Mouse (Mus musculus) left cerebral cortex, postnatal 4 days (tissue): ENCODE measurements around the gene Mgea5. TPM values are rescaled to one million over a fixed set of nuclear protein-coding genes. Genes with fewer than 3 reads are reported as not detected.
A peak's percentile ranks its signal among the peaks of the same experiment; 100 is the strongest.

Experiments used
- DNase-seq: peaks from one replicate; pipeline ENCODE4 v3.0.0-alpha.2; 2022
- intact Hi-C: fragments of 180-260 bp; cut with DNase I; formaldehyde crosslinking; loops from one replicate; pipeline ENCODE4 v1.15.1; 2025
- total RNA-seq, 2 experiments: library from RNA; stranded (reverse); gene quantifications; 2 replicates each; pipeline ENCODE4 v1.2.3; 2021

Gene Mgea5
- total RNA-seq, 2 experiments from 2014 or later = 207 to 210 TPM

DNA sequence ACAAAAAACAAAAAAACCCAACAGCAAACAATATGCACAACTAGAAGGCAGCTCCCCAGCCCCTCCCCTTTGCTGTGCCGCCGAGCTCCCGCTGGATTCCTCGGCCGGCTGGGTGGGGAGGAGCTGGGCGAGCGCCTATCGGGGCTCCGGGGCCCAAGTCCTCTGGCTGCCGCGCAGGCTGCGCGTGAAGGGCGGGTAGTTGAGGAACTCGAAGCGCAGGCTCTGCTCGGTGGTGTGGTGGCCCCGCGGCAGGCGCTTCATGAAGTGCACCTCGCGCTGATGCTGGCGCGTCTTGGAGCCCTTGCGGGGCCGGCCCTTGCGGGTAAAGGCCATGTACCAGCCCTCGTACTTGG, 46.8 kb downstream of the Mgea5 start:
- DNase-seq = peak; percentile 56
- intact Hi-C loops = loop anchor here (5.0 kb wide), 1 partner anchor 440 kb away; no protein-coding TSS in a partner anchor

- no peak for DNase-seq
- intact Hi-C loops = loop anchor here (5.0 kb wide), 1 partner anchor 439 kb away; no protein-coding TSS in a partner anchor
Measured at GRCm38 (mm10) chr19:45736241-45736640, 47.4 kb downstream of the Mgea5 start.

DNA sequence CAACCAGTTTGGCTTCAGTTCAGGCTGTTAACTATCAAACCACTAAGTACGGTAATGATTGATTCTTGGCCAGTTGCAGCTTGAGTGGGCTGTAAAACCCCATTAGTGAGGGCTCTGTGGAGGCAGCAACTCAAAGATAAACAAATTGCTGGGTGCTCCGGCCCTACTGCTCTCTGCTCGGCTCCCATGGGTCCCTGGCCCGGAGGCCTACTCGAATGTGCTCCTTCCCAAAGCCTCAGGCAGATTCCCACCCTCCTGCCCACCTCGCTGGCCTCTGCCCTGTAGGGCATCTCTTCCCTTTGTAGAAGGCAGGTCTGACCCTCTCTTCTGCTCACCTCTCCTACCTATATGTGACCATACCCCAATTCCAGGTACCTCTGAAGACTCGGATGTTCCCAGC, 48.9 kb downstream of the Mgea5 start:
- DNase-seq = no peak
- intact Hi-C loops = loop anchor here (5.0 kb wide), 1 partner anchor 437 kb away; no protein-coding TSS in a partner anchor

DNA sequence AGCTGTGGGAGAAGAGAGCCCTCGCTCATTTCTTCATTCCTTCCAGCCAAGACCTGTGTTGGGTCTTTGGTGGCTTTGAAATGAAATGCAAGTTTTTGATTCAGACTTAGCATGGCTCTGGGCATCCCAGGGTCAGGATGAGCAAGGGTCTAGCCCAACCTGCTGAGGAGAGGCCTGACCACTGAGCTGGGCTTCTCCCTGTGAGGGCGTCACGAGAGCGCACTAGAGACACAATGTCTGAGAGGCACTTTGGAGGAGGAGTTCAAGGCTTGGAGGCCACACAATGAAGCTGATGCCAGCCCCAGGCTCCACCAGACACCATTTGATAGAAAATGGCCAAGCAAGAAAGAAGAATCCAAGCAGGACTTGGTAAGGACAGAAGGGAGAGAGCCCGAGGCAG, 49.4 kb downstream of the Mgea5 start:
- no peak for DNase-seq
- intact Hi-C loops = no loop called here

DNA sequence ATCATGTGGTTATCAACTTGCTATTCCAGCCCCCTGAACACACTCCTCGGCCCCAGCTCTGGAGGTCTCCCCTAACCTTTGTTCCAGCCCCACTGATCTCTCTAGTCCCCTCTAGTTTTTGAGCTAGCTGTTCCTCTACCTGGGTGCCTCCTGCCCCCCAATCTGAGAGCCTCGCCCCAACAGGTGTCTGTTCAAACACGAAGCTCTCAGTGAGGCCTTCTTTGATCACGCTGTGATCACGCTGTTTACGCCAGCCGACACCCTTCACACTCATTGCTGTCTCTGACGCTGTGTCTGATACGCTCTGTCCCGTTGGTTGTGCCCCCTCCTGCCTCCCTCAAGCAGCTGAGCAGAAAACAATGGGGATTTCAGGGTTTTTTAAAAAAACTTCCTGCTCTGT, 50.1 kb downstream of the Mgea5 start:
- DNase-seq = no peak
- intact Hi-C loops = no loop called here

DNA sequence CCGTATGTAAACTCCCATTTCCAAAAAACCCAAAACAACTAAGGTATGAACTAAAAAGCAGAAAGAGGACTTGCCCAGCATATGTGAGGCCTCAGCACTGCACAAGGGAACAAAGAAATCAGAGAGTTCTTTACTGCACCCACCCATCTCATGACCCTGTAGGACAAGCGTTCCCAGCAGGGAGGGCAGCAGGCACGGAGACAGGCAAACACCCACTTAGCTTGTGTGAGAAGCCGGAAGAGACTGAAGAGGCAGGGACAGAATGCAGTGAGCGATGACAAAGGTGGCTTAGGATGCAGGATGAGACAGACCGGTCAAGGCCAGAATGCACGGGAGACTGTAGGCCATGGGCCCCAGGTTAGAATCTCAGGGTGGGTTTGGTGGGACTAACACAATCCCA, 52.0 kb downstream of the Mgea5 start:
- intact Hi-C loops = no loop called here
- no peak for DNase-seq

DNA sequence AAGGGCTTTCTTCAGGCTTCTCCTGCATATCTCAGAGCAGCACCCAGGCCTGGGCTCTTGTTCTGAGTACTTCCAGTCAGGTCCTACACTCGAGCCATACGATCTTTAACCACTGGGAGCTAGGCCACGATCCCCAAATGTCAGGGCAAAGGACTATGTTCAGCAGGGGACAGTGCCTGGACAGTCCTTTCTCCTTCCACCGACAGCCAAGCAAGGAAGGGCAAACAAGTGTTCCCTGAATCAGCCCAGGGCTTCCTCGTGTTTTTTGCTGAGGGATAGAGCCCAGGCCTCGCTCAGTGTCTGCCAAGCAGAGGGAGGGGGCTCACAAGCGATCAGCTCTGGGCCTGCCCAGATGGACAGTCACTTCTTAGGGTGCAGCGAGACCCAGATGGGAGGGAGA, 53.6 kb downstream of the Mgea5 start:
- DNase-seq = no peak
- intact Hi-C loops = no loop called here

GRCm38 (mm10) chr19:45727231-45727630, 56.4 kb downstream of the Mgea5 start:
- DNase-seq = no peak
- intact Hi-C loops = no loop called here

- DNase-seq = no peak
- intact Hi-C loops = no loop called here
Measured at GRCm38 (mm10) chr19:45725677-45726277, 57.9 kb downstream of the Mgea5 start.

DNA sequence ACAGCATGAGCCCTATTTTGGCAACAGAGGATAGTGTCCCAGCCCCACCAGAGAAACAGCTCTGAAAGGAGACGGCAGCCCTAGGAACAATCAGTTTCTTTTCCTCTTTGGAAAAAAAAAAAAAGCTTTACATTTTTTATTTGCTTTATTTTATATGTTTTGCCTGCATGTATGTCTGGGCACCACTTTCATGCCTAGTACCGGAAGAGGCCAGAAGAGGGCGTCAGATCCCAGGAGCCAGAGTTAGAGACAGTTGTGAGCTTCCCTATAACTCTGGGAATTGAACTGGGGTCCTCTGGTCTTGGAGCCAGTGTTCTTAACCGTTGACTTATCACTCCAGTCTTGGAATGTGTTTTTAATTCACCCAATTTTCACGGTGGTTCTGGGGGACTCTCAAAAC, 61.4 kb downstream of the Mgea5 start:
- intact Hi-C loops = no loop called here
- no peak for DNase-seq

DNA sequence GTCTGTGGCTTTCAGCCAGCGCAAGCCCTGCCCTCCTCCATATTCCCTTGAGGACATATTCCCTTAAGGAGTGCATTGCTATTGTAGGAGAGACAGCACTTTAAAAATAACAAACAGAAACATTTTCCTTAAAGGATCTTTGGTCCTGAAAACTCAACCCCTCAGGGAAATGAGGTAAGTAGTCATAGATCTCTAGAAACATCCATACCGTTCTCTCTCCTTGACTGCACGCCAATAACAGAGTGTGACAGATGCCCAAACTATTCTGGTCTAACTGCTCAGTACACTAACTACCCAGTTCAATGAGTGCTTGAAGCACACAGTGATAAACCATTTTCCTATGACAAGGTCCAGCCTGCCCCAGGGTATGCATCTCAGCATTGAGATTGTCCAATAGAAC, 65.4 kb downstream of the Mgea5 start:
- intact Hi-C loops = no loop called here
- no peak for DNase-seq

- intact Hi-C loops = no loop called here
- peak; percentile 66 for DNase-seq
Measured at GRCm38 (mm10) chr19:45717493-45718220, 66.0 kb downstream of the Mgea5 start.

DNA sequence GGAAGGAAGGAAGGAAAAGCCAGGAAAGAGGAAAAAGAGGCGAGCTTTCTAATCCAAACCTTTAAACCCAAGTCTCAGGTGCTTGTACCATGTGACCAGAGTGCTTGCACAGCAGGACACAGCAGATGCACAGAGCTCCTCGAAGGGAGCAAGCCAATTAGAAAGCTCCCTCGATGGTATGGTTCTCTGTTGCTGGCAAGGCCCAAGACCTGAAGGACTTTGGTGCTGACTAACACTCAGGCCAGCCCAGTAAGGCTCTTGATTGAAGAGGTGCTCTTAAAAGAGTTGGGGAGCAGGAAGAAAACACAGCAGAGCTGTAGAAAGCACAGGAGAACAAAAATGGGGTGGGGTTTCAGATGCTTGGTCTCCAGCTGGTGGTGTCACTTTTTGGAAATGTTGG, 74.9 kb downstream of the Mgea5 start:
- intact Hi-C loops = no loop called here
- DNase-seq = no peak

Other genes starting within 250 kb of the Mgea5 start
- gene Poll, start 223.3 kb downstream of the Mgea5 start, total RNA-seq = 1 to 10 TPM; 5.5 to 6.6 TPM
- 10 to 100 TPM; 34.9 to 41.2 TPM for gene Gm17018, start 223.2 kb downstream of the Mgea5 start, total RNA-seq
- 10 to 100 TPM; 31.0 to 37.3 TPM for gene Fbxw4, start 123.5 kb downstream of the Mgea5 start, total RNA-seq
- not detected for gene Fgf8, start 40.9 kb downstream of the Mgea5 start, total RNA-seq
- 10 to 100 TPM; 26.3 to 31.6 TPM for gene Npm3, start 34.2 kb downstream of the Mgea5 start, total RNA-seq
- gene Kcnip2, start 32.2 kb upstream of the Mgea5 start, total RNA-seq = 10 to 100 TPM; 61.2 to 67.7 TPM
- gene Armh3, start 214.7 kb upstream of the Mgea5 start, total RNA-seq = 10 to 100 TPM; 25.6 to 27.1 TPM
- gene Hps6, start 219.7 kb upstream of the Mgea5 start, total RNA-seq = 1 to 10 TPM; 4.3 to 4.5 TPM